Mouse (Mus musculus): ENCODE measurements around the gene Zbtb39. TPM values are rescaled to one million over a fixed set of nuclear protein-coding genes. Genes with fewer than 3 reads are reported as not detected.

Zbtb39 gene
- polyA plus RNA-seq, 1 experiment, result 6.7 TPM

Other genes starting within 250 kb of the Zbtb39 start
- 0.30 and 0.51 TPM in 2 replicates for gene Stac3, start 237.9 kb upstream of the Zbtb39 start, polyA plus RNA-seq (2012; rRNA removed)
- gene Ndufa4l2, start 224.6 kb upstream of the Zbtb39 start, polyA plus RNA-seq (2012; rRNA removed), result 3.8 and 5.6 TPM in 2 replicates
- gene Shmt2, start 217.1 kb upstream of the Zbtb39 start, polyA plus RNA-seq (2012; rRNA removed), result 36.6 and 49.6 TPM in 2 replicates
- gene Nxph4, start 205.0 kb upstream of the Zbtb39 start, polyA plus RNA-seq (2012; rRNA removed), result 0.32 and 0.41 TPM in 2 replicates
- 82.4 and 200 TPM in 2 replicates for gene Lrp1, start 118.4 kb upstream of the Zbtb39 start, polyA plus RNA-seq (2012; rRNA removed)
- gene Stat6, start 96.6 kb upstream of the Zbtb39 start, polyA plus RNA-seq (2012; rRNA removed), result 45.7 and 101 TPM in 2 replicates
- 0.67 and 2.5 TPM in 2 replicates for gene Nemp1, start 72.6 kb upstream of the Zbtb39 start, polyA plus RNA-seq (2012; rRNA removed)
- 9.4 and 31.8 TPM in 2 replicates for gene Nab2, start 71.0 kb upstream of the Zbtb39 start, polyA plus RNA-seq (2012; rRNA removed)
- 166 and 688 TPM in 2 replicates for gene Myo1a, start 34.4 kb upstream of the Zbtb39 start, polyA plus RNA-seq (2012; rRNA removed)
- 0.27 TPM in 1 of 2 replicates, not detected in the other for gene Tac2, start 15.1 kb upstream of the Zbtb39 start, polyA plus RNA-seq (2012; rRNA removed)
- 0.70 and 2.3 TPM in 2 replicates for gene Gpr182, start 12.2 kb downstream of the Zbtb39 start, polyA plus RNA-seq (2012; rRNA removed)
- not detected in 2 replicates for gene Rdh1, start 20.2 kb downstream of the Zbtb39 start, polyA plus RNA-seq (2012; rRNA removed)
- gene Rdh16f1, start 20.2 kb downstream of the Zbtb39 start, polyA plus RNA-seq (2012; rRNA removed), result not detected in 2 replicates
- 8.0 and 40.9 TPM in 2 replicates for gene Rdh9, start 36.8 kb downstream of the Zbtb39 start, polyA plus RNA-seq (2012; rRNA removed)
- 1.7 and 4.4 TPM in 2 replicates for gene Rdh16, start 61.6 kb downstream of the Zbtb39 start, polyA plus RNA-seq (2012; rRNA removed)
- gene Rdh19, start 110.4 kb downstream of the Zbtb39 start, polyA plus RNA-seq (2012; rRNA removed), result not detected in 2 replicates
- gene Rdh16f2, start 126.9 kb downstream of the Zbtb39 start, polyA plus RNA-seq (2012; rRNA removed), result 2.1 and 3.6 TPM in 2 replicates
- 30.9 and 73.0 TPM in 2 replicates for gene Rdh7, start 149.3 kb downstream of the Zbtb39 start, polyA plus RNA-seq (2012; rRNA removed)
- gene Sdr9c7, start 159.0 kb downstream of the Zbtb39 start, polyA plus RNA-seq (2012; rRNA removed), result 0.70 TPM in 1 of 2 replicates, not detected in the other

All from small intestine, adult 2 months (tissue).